Comparison of ENCODE assay signal across 20 mouse cellular contexts in genomic region chr8:124204001-124204601, GRCm38 (mm10). TPM values are rescaled to one million over a fixed set of nuclear protein-coding genes. Genes with fewer than 3 reads are reported as not detected.
DNase-seq lines count a peak whose midpoint lies in the region; ATAC-seq and TF ChIP-seq lines count a peak whose summit lies in the region.
"Had no signal": no experiment of that assay in that cellular context is flagged by ENCODE, and none has a peak within 500 bp of the region (broad histone marks: within the 10 kb centered on the region; RNA-seq: fewer than 3 reads in every experiment).

No protein-coding gene starts in this region.

- peak overlapping the region; percentile 48; the same call in 1 of the 2 replicates for H3K27ac ChIP-seq in hindbrain, postnatal 0 days
- H3K27ac ChIP-seq in hindbrain, embryonic 13.5 days = no peak overlapping the region
- H3K27ac ChIP-seq in forebrain, embryonic 10.5 days = peak overlapping the region; percentile 40; the same call in 1 of the 2 replicates
- H3K27ac ChIP-seq in midbrain, embryonic 13.5 days = no peak overlapping the region
- H3K27ac ChIP-seq: heart, embryonic 15.5 days; liver, embryonic 12.5 days; neural tube, embryonic 12.5 days; stomach, postnatal 0 days had no signal

- ATAC-seq in hindbrain, postnatal 0 days = peak; percentile 74
- no peak for ATAC-seq in hindbrain, embryonic 13.5 days (ENCODE audit: low FRiP score)
- peak; percentile 55 for ATAC-seq in midbrain, embryonic 13.5 days
- ATAC-seq: liver, embryonic 12.5 days had no signal

- H3K9ac ChIP-seq in hindbrain, postnatal 0 days (replicated peaks; ENCODE audit: low read length) = no peak overlapping the region
- no peak overlapping the region for H3K9ac ChIP-seq in hindbrain, embryonic 13.5 days
- no peak overlapping the region for H3K9ac ChIP-seq in midbrain, embryonic 13.5 days (replicated peaks)
- H3K9ac ChIP-seq: heart, embryonic 15.5 days; liver, embryonic 12.5 days; lung, embryonic 14.5 days; neural tube, embryonic 12.5 days had no signal

- H3K36me3 ChIP-seq in hindbrain, postnatal 0 days (ENCODE audit: insufficient read depth, low read length) = no peaks in the 10 kb centered on the region
- no peaks in the 10 kb centered on the region for H3K36me3 ChIP-seq in hindbrain, embryonic 13.5 days
- no peaks in the 10 kb centered on the region for H3K36me3 ChIP-seq in forebrain, embryonic 10.5 days (replicated peaks)
- no peaks in the 10 kb centered on the region for H3K36me3 ChIP-seq in midbrain, embryonic 13.5 days
- H3K36me3 ChIP-seq: heart, embryonic 15.5 days; liver, embryonic 12.5 days; neural tube, embryonic 12.5 days had no signal

- 44% methylated on average over 13 of the region's 13 CpGs for WGBS in hindbrain, postnatal 0 days
- WGBS in hindbrain, embryonic 13.5 days = 59% methylated on average over 13 of the region's 13 CpGs
- 82% methylated on average over 13 of the region's 13 CpGs for WGBS in forebrain, embryonic 10.5 days
- 61% methylated on average over 13 of the region's 13 CpGs for WGBS in midbrain, embryonic 13.5 days

- no peaks in the 10 kb centered on the region for H3K4me1 ChIP-seq in hindbrain, postnatal 0 days (ENCODE audit: insufficient read depth, low read length)
- H3K4me1 ChIP-seq in hindbrain, embryonic 13.5 days (replicated peaks) = peaks cover 19% of the 10 kb centered on the region; the same call in 1 of the 2 replicates
- H3K4me1 ChIP-seq in forebrain, embryonic 10.5 days = peaks cover 6% of the 10 kb centered on the region
- 0 out of 2 replicates have a peak, but pooled peaks cover 6% of the 10 kb centered on the region for H3K4me1 ChIP-seq in midbrain, embryonic 13.5 days (replicated peaks)
- H3K4me1 ChIP-seq: heart, embryonic 15.5 days; liver, embryonic 12.5 days had no signal

- no peaks in the 10 kb centered on the region for H3K27me3 ChIP-seq in hindbrain, postnatal 0 days (ENCODE audit: insufficient read depth, low read length)
- H3K27me3 ChIP-seq in hindbrain, embryonic 13.5 days = no peaks in the 10 kb centered on the region
- no peaks in the 10 kb centered on the region for H3K27me3 ChIP-seq in forebrain, embryonic 10.5 days (ENCODE audit: poor library complexity, severe bottlenecking)
- peaks cover 2% of the 10 kb centered on the region; the same call in 1 of the 2 replicates for H3K27me3 ChIP-seq in midbrain, embryonic 13.5 days
- H3K27me3 ChIP-seq: liver, embryonic 12.5 days; neural tube, embryonic 12.5 days had no signal

- TF ChIP-seq CTCF in hindbrain, postnatal 0 days (IDR thresholded peaks at IDR 0.05; ENCODE audit: low read depth) = no peak

- no peaks in the 10 kb centered on the region for H3K9me3 ChIP-seq in hindbrain, postnatal 0 days (ENCODE audit: low read length)
- H3K9me3 ChIP-seq in hindbrain, embryonic 13.5 days = no peaks in the 10 kb centered on the region
- H3K9me3 ChIP-seq in forebrain, embryonic 10.5 days = no peaks in the 10 kb centered on the region
- no peaks in the 10 kb centered on the region for H3K9me3 ChIP-seq in midbrain, embryonic 13.5 days
- H3K9me3 ChIP-seq: heart, embryonic 15.5 days; liver, embryonic 12.5 days; neural tube, embryonic 12.5 days had no signal

- peak; percentile 70 for DNase-seq in hindbrain, postnatal 0 days (ENCODE audit: low spot score)
- DNase-seq in ZHBTc4 (ENCODE audit: low read depth, low spot score) = peak; percentile 22
- DNase-seq in forebrain, embryonic 10.5 days (ENCODE audit: extremely low spot score, low spot score) = no peak
- no peak for DNase-seq in urinary bladder, postnatal 4 days (ENCODE audit: low spot score in 2 of 2)
- no peak for DNase-seq in ovary, adult 18-20 months (ENCODE audit: low spot score)
- no peak for DNase-seq in left cerebral cortex, adult 9 months (ENCODE audit: low spot score in 2 of 2)
- DNase-seq: cerebellum, adult 8-10 months; gastrocnemius, postnatal 10 days; heart, adult 18-20 months; kidney, adult 2 months; kidney, postnatal 36 days; lung, embryonic 14.5 days; lung, postnatal 4 days; thymus, postnatal 14 days had no signal

- H3K4me2 ChIP-seq in hindbrain, postnatal 0 days (ENCODE audit: low read depth, low read length) = no peak overlapping the region
- no peak overlapping the region for H3K4me2 ChIP-seq in hindbrain, embryonic 13.5 days
- H3K4me2 ChIP-seq in midbrain, embryonic 13.5 days (replicated peaks) = no peak overlapping the region
- H3K4me2 ChIP-seq: heart, embryonic 15.5 days; liver, embryonic 12.5 days; lung, embryonic 14.5 days; neural tube, embryonic 12.5 days had no signal

- no peak overlapping the region for H3K4me3 ChIP-seq in hindbrain, postnatal 0 days (ENCODE audit: low read length)
- no peak overlapping the region for H3K4me3 ChIP-seq in hindbrain, embryonic 13.5 days
- H3K4me3 ChIP-seq in forebrain, embryonic 10.5 days = no peak overlapping the region
- H3K4me3 ChIP-seq in midbrain, embryonic 13.5 days (replicated peaks) = no peak overlapping the region
- H3K4me3 ChIP-seq: heart, embryonic 15.5 days; liver, embryonic 12.5 days; neural tube, embryonic 12.5 days had no signal

RNA-seq across cellular contexts. Expression of gene Galnt2, which starts 27.1 kb away (rescaled TPM):
- total RNA-seq in hindbrain, postnatal 0 days (2014; rRNA removed) = 36.5 and 77.6 TPM in 2 replicates
- polyA plus RNA-seq in hindbrain, postnatal 0 days (2015; fragmentation: Nextera tagmentation; extraction: Ambion mirVana) = 53.3 and 54.9 TPM in 2 replicates
- polyA plus RNA-seq in hindbrain, embryonic 13.5 days (2015; fragmentation: Nextera tagmentation; extraction: Ambion mirVana) = 49.9 and 52.8 TPM in 2 replicates
- 40.7 and 40.9 TPM in 2 replicates for polyA plus RNA-seq in forebrain, embryonic 10.5 days (2016; fragmentation: Nextera tagmentation; extraction: Ambion mirVana)
- polyA plus RNA-seq in midbrain, embryonic 13.5 days (2015; fragmentation: Nextera tagmentation; extraction: Ambion mirVana) = 47.2 and 53.5 TPM in 2 replicates

Comparison
In these comparisons a context has a peak if more than half of its experiments do, and no peak if none do; other contexts are left out.
1. H3K27ac ChIP-seq: peak in hindbrain, postnatal 0 days (single experiment) and forebrain, embryonic 10.5 days (single experiment); none in hindbrain, embryonic 13.5 days (single experiment) and midbrain, embryonic 13.5 days (single experiment).
2. DNase-seq: peak in hindbrain, postnatal 0 days (single experiment) and ZHBTc4 (single experiment); none in forebrain, embryonic 10.5 days (single experiment), urinary bladder, postnatal 4 days (0 of 2), ovary, adult 18-20 months (single experiment) and left cerebral cortex, adult 9 months (0 of 2).